Mouse (Mus musculus): ENCODE results near the gene Rab42. TPM values are rescaled to one million over a fixed set of nuclear protein-coding genes. Genes with fewer than 3 reads are reported as not detected.

The Rab42 gene
- total RNA-seq, 2 experiments from 2014 or later: 0.33 TPM; not detected in 1

- no peak for DNase-seq
- Histone ChIP-seq H3K27ac (no peak overlapping the region), H3K4me3 (no peak overlapping the region)
- no peak for TF ChIP-seq CTCF (IDR thresholded peaks at IDR 0.05)
- intact Hi-C loops (cut with DNase I): loop anchor here (10.0 kb wide), 1 partner anchor 257 kb away; no protein-coding TSS in a partner anchor
Measured at GRCm38 (mm10) chr4:132341451-132341850, 38.3 kb upstream of the Rab42 start.

- DNase-seq: peak; percentile 82
- intact Hi-C loops (cut with DNase I): no loop called here
- H3K27ac ChIP-seq: peak overlapping the region; percentile 5; the same call in 1 of the 2 replicates
- H3K4me3 ChIP-seq: no peak overlapping the region
- no peak for TF ChIP-seq CTCF (IDR thresholded peaks at IDR 0.05)
Measured at GRCm38 (mm10) chr4:132338943-132339342, 35.8 kb upstream of the Rab42 start.

GRCm38 (mm10) chr4:132332880-132333279 is 29.7 kb upstream of the Rab42 start:
- TF ChIP-seq CTCF (IDR thresholded peaks at IDR 0.05): no peak
- Histone ChIP-seq H3K27ac (no peak overlapping the region), H3K4me3 (no peak overlapping the region)
- DNase-seq: no peak
- intact Hi-C loops (cut with DNase I): no loop called here

- intact Hi-C loops (cut with DNase I): no loop called here
Measured at GRCm38 (mm10) chr4:132331960-132332359, 28.8 kb upstream of the Rab42 start.

GRCm38 (mm10) chr4:132329835-132330354 is 26.7 kb upstream of the Rab42 start:
- DNase-seq: no peak
- no peak for TF ChIP-seq CTCF (IDR thresholded peaks at IDR 0.05)
- intact Hi-C loops (cut with DNase I): loop anchor here (2.0 kb wide), 1 partner anchor 21 kb away; no protein-coding TSS in a partner anchor
- Histone ChIP-seq H3K4me3 (peak overlapping the region; percentile 96), H3K27ac (peak overlapping the region; percentile 96)

More at GRCm38 (mm10) chr4:132331960-132332359, 28.8 kb upstream of the Rab42 start:
- no peak overlapping the region for H3K27ac ChIP-seq
- no peak overlapping the region for H3K4me3 ChIP-seq
- DNase-seq: no peak
- no peak for TF ChIP-seq CTCF (IDR thresholded peaks at IDR 0.05)

GRCm38 (mm10) chr4:132329115-132329834 is 26.1 kb upstream of the Rab42 start, which contains the start of gene Trnau1ap:
Gene Trnau1ap (minus strand): TSS chr4:132329538.
- intact Hi-C loops (cut with DNase I): loop anchor here (2.0 kb wide), 1 partner anchor 20 kb away; no protein-coding TSS in a partner anchor
- Histone ChIP-seq H3K4me3 (peak within 1 kb of the TSS; percentile 96), H3K27ac (peak within 1 kb of the TSS; percentile 96)
- peak; percentile 94 for DNase-seq
- TF ChIP-seq CTCF (IDR thresholded peaks at IDR 0.05): peak; percentile 21; the same call in 1 of the 2 replicates

- no peak for DNase-seq
- Histone ChIP-seq H3K4me3 (peak overlapping the region; percentile 96), H3K27ac (peak overlapping the region; percentile 96)
- TF ChIP-seq CTCF (IDR thresholded peaks at IDR 0.05): no peak
- intact Hi-C loops (cut with DNase I): loop anchor here (2.0 kb wide), 1 partner anchor 20 kb away; no protein-coding TSS in a partner anchor
Measured at GRCm38 (mm10) chr4:132328391-132328982, 25.3 kb upstream of the Rab42 start.

- DNase-seq: no peak
- TF ChIP-seq CTCF (IDR thresholded peaks at IDR 0.05): no peak
- Histone ChIP-seq H3K4me3 (no peak overlapping the region), H3K27ac (no peak overlapping the region)
- intact Hi-C loops (cut with DNase I): no loop called here
Measured at GRCm38 (mm10) chr4:132326481-132326880, 23.3 kb upstream of the Rab42 start.

GRCm38 (mm10) chr4:132315711-132316110 is 12.5 kb upstream of the Rab42 start:
- no peak for DNase-seq
- Histone ChIP-seq H3K27ac (no peak overlapping the region), H3K4me3 (no peak overlapping the region)
- intact Hi-C loops (cut with DNase I): no loop called here
- TF ChIP-seq CTCF (IDR thresholded peaks at IDR 0.05): no peak

GRCm38 (mm10) chr4:132312627-132313026 is 9.4 kb upstream of the Rab42 start:
- DNase-seq: no peak
- Histone ChIP-seq H3K27ac (no peak overlapping the region), H3K4me3 (no peak overlapping the region)
- intact Hi-C loops (cut with DNase I): no loop called here
- TF ChIP-seq CTCF (IDR thresholded peaks at IDR 0.05): no peak

GRCm38 (mm10) chr4:132311801-132312200 is 8.6 kb upstream of the Rab42 start:
- DNase-seq: no peak
- H3K27ac ChIP-seq: no peak overlapping the region
- intact Hi-C loops (cut with DNase I): no loop called here
- TF ChIP-seq CTCF (IDR thresholded peaks at IDR 0.05): no peak
- no peak overlapping the region for H3K4me3 ChIP-seq

GRCm38 (mm10) chr4:132311209-132311608 is 8.0 kb upstream of the Rab42 start:
- no peak for TF ChIP-seq CTCF (IDR thresholded peaks at IDR 0.05)
- no peak overlapping the region for H3K27ac ChIP-seq
- no peak overlapping the region for H3K4me3 ChIP-seq
- intact Hi-C loops (cut with DNase I): no loop called here
- DNase-seq: no peak
